Mouse (Mus musculus): ENCODE measurements around the gene Prx. TPM values are rescaled to one million over a fixed set of nuclear protein-coding genes. Genes with fewer than 3 reads are reported as not detected.

The Prx gene
- polyA plus RNA-seq, 1 experiment from 2014 or later: 2.9 TPM

DNA sequence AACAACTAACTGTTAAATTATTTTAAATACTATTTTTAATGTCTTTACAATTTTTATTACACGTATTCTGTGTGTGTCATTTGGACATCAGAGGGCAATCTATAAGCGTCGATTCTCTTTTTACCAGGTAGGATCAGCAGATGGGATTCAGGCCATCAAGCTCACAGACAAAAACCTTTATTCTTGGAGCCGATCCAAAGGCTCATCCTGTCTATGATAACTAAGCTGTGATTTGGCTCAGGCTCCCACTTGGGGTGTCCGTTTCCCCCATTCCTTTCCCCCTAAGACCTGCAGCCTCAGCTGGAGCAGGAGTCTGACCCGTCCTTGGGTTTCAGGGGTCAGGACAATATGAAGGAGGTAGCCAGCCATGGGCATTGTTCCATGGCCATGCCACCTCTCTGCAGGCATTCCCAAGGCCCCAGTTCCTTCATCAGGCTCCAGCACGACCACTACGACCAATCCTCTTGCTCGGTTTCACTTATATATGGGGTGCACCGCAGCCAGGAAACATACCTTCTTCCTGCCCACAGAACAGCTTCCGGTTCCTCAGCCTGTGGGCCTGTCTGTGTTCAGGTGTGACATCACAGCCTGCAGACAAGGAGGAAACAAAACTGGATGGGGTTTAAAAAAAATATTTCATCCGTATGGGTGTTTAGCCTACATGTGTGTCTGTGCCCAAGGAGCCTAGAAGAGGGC is 45.7 kb downstream of the Prx start:
- no peak overlapping the region for H3K4me3 ChIP-seq (replicated peaks)
- peaks cover 4% of the 10 kb centered on the region; the same call in 1 of the 2 replicates for H3K36me3 ChIP-seq (replicated peaks)
- 90% methylated on average over 12 of the region's 12 CpGs for WGBS
- no peak overlapping the region for H3K27ac ChIP-seq
- ATAC-seq (ENCODE audit: low FRiP score): no peak
- H3K4me1 ChIP-seq: peaks cover 23% of the 10 kb centered on the region
- no peaks in the 10 kb centered on the region for H3K27me3 ChIP-seq
- H3K9me3 ChIP-seq: no peaks in the 10 kb centered on the region
- H3K4me2 ChIP-seq: no peak overlapping the region
- no peak overlapping the region for H3K9ac ChIP-seq

GRCm38 (mm10) chr7:27549597-27549996 is 50.5 kb downstream of the Prx start:
- WGBS: 89% methylated on average over 6 of the region's 6 CpGs
- Histone ChIP-seq H3K36me3 (replicated peaks) (no peaks in the 10 kb centered on the region), H3K4me2 (no peak overlapping the region), H3K27ac (no peak overlapping the region), H3K27me3 (no peaks in the 10 kb centered on the region), H3K4me3 (replicated peaks) (no peak overlapping the region), H3K4me1 (peaks cover 18% of the 10 kb centered on the region), H3K9me3 (no peaks in the 10 kb centered on the region), H3K9ac (no peak overlapping the region)
- no peak for ATAC-seq (ENCODE audit: low FRiP score)

GRCm38 (mm10) chr7:27552070-27552469 is 52.9 kb downstream of the Prx start:
- Histone ChIP-seq H3K4me1 (peaks cover 22% of the 10 kb centered on the region), H3K9ac (0 out of 2 replicates have a peak overlapping the region, but pooled peaks have one; percentile 68), H3K27me3 (no peaks in the 10 kb centered on the region), H3K4me2 (peak overlapping the region; percentile 65), H3K9me3 (no peaks in the 10 kb centered on the region), H3K36me3 (replicated peaks) (peaks cover 13% of the 10 kb centered on the region), H3K27ac (no peak overlapping the region), H3K4me3 (replicated peaks) (peak overlapping the region; percentile 75)
- WGBS: 54% methylated on average over 5 of the region's 5 CpGs
- ATAC-seq (ENCODE audit: low FRiP score): no peak

- H3K4me3 ChIP-seq (replicated peaks): peak within 1 kb of the TSS; percentile 75
- under 1% methylated on average over 39 of the region's 41 CpGs for WGBS
Observed at GRCm38 (mm10) chr7:27552931-27553513, 53.9 kb downstream of the Prx start, which contains the start of the genes Pld3 and 2310022A10Rik. TSS of gene Pld3 (minus strand) at chr7:27553218. TSS of gene 2310022A10Rik (plus strand) at chr7:27553233.

DNA sequence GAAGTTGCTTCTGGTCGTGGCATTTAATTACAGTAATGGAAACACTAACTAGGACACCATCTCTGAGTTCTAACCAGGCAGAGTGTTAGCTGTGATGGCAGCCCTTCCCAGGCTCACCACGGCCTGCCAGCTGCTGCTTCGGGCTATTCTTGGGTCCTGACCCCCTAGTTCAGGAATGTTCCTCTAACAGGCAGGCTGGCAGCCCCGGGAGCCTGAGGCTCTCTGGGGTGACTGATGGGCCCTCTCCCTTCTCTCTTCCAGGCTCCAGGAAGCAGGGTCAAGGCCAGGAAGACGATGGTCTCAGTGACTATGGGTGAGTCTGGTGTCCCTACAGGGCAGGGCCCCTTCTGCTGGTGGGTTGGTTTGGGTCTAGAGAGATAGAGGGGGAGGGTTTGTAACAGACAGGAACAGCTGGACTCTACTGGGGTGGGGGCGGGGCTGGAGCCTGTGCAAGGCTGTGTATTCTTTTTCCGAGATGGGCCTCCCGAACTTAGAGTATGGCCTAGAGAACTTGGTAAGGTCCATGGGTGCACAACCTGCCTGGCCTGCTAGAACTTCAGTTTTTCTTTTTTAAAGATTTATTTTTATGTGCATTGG is 61.3 kb downstream of the Prx start:
- H3K36me3 ChIP-seq (replicated peaks): peaks cover 70% of the 10 kb centered on the region

More at GRCm38 (mm10) chr7:27552931-27553513, 53.9 kb downstream of the Prx start, which contains the start of the genes Pld3 and 2310022A10Rik:
- ATAC-seq (ENCODE audit: low FRiP score): peak; percentile 99
- Histone ChIP-seq H3K4me1 (peaks cover 22% of the 10 kb centered on the region), H3K27ac (0 out of 2 replicates have a peak within 1 kb of the TSS, but pooled peaks have one; percentile 21), H3K27me3 (no peaks in the 10 kb centered on the region), H3K9me3 (no peaks in the 10 kb centered on the region), H3K9ac (peak within 1 kb of the TSS; percentile 68), H3K4me2 (peak within 1 kb of the TSS; percentile 65), H3K36me3 (replicated peaks) (peaks cover 13% of the 10 kb centered on the region)

GRCm38 (mm10) chr7:27560978-27561377 is 61.9 kb downstream of the Prx start:
- Histone ChIP-seq H3K9me3 (no peaks in the 10 kb centered on the region), H3K27me3 (no peaks in the 10 kb centered on the region), H3K36me3 (replicated peaks) (peaks cover 68% of the 10 kb centered on the region), H3K4me2 (no peak overlapping the region), H3K27ac (no peak overlapping the region), H3K4me1 (no peaks in the 10 kb centered on the region), H3K9ac (no peak overlapping the region; the same call in 1 of the 2 replicates), H3K4me3 (replicated peaks) (no peak overlapping the region)
- WGBS: 91% methylated on average over 1 of the region's 1 CpGs
- no peak for ATAC-seq (ENCODE audit: low FRiP score)

More for the DNA sequence above, 61.3 kb downstream of the Prx start:
- H3K9me3 ChIP-seq: no peaks in the 10 kb centered on the region
- no peak overlapping the region for H3K4me3 ChIP-seq (replicated peaks)
- ATAC-seq (ENCODE audit: low FRiP score): no peak
- no peaks in the 10 kb centered on the region for H3K27me3 ChIP-seq
- no peak overlapping the region for H3K4me2 ChIP-seq
- no peak overlapping the region for H3K9ac ChIP-seq
- no peak overlapping the region for H3K27ac ChIP-seq
- no peaks in the 10 kb centered on the region for H3K4me1 ChIP-seq
- WGBS: 84% methylated on average over 8 of the region's 8 CpGs

Other genes with a start within 250 kb of the Prx start
- gene Numbl, start 240.9 kb upstream of the Prx start, polyA plus RNA-seq (2016; fragmentation: Nextera tagmentation; extraction: Ambion mirVana): 40.6 and 41.8 TPM in 2 replicates
- 12.4 and 16.5 TPM in 2 replicates for gene Ltbp4, start 161.6 kb upstream of the Prx start, polyA plus RNA-seq (2016; fragmentation: Nextera tagmentation; extraction: Ambion mirVana)
- gene Shkbp1, start 143.3 kb upstream of the Prx start, polyA plus RNA-seq (2016; fragmentation: Nextera tagmentation; extraction: Ambion mirVana): 77.1 and 81.2 TPM in 2 replicates
- 1.5 TPM in 1 of 2 replicates, not detected in the other for gene Gm20479, start 141.9 kb upstream of the Prx start, polyA plus RNA-seq (2016; fragmentation: Nextera tagmentation; extraction: Ambion mirVana)
- 0.47 and 1.3 TPM in 2 replicates for gene Sptbn4, start 51.6 kb upstream of the Prx start, polyA plus RNA-seq (2016; fragmentation: Nextera tagmentation; extraction: Ambion mirVana)
- 18.1 and 22.2 TPM in 2 replicates for gene Blvrb, start 51.3 kb upstream of the Prx start, polyA plus RNA-seq (2016; fragmentation: Nextera tagmentation; extraction: Ambion mirVana)
- 20.0 and 21.9 TPM in 2 replicates for gene Sertad3, start 25.6 kb upstream of the Prx start, polyA plus RNA-seq (2016; fragmentation: Nextera tagmentation; extraction: Ambion mirVana)
- gene Sertad1, start 12.4 kb upstream of the Prx start, polyA plus RNA-seq (2016; fragmentation: Nextera tagmentation; extraction: Ambion mirVana): 12.9 and 13.1 TPM in 2 replicates
- 0.26 and 0.57 TPM in 2 replicates for gene Hipk4, start 23.9 kb downstream of the Prx start, polyA plus RNA-seq (2016; fragmentation: Nextera tagmentation; extraction: Ambion mirVana)
- 58.1 and 58.2 TPM in 2 replicates for gene Pld3, start 53.9 kb downstream of the Prx start, polyA plus RNA-seq (2016; fragmentation: Nextera tagmentation; extraction: Ambion mirVana)
- gene 2310022A10Rik, start 53.9 kb downstream of the Prx start, polyA plus RNA-seq (2016; fragmentation: Nextera tagmentation; extraction: Ambion mirVana): 38.7 and 39.6 TPM in 2 replicates
- gene Akt2, start 92.2 kb downstream of the Prx start, polyA plus RNA-seq (2016; fragmentation: Nextera tagmentation; extraction: Ambion mirVana): 81.2 and 84.6 TPM in 2 replicates
- 21.4 and 24.8 TPM in 2 replicates for gene Ttc9b, start 154.6 kb downstream of the Prx start, polyA plus RNA-seq (2016; fragmentation: Nextera tagmentation; extraction: Ambion mirVana)
- 15.4 and 16.2 TPM in 2 replicates for gene Map3k10, start 175.3 kb downstream of the Prx start, polyA plus RNA-seq (2016; fragmentation: Nextera tagmentation; extraction: Ambion mirVana)
- 9.6 and 10.1 TPM in 2 replicates for gene Zfp607b, start 190.0 kb downstream of the Prx start, polyA plus RNA-seq (2016; fragmentation: Nextera tagmentation; extraction: Ambion mirVana)
- 108 and 118 TPM in 2 replicates for gene Zfp60, start 232.1 kb downstream of the Prx start, polyA plus RNA-seq (2016; fragmentation: Nextera tagmentation; extraction: Ambion mirVana)